Mouse (Mus musculus) bone marrow macrophage, adult 2 months (primary cell): ENCODE data around the gene Cdk5.

ENCODE experiments used
- CTCF ChIP-seq: IDR thresholded peaks from 2 replicates; pipeline ENCODE4 v1.5.1; 2012; ENCODE audit warnings: low read depth, mild to moderate bottlenecking, low read length, moderate library complexity
- POLR2A ChIP-seq: IDR thresholded peaks from 2 replicates; pipeline ENCODE4 v1.6.1; 2012; ENCODE audit warnings: mild to moderate bottlenecking, low read depth, low read length, borderline replicate concordance

- peak; percentile 39; the same call in 1 of the 2 replicates for TF ChIP-seq POLR2A
- no peak for TF ChIP-seq CTCF
These were observed 21.6 kb upstream of the Cdk5 start, which contains the start of gene Fastk for GRCm38 (mm10) chr5:24444746-24445427.
